In genomic region chr7:18926041-18926790, GRCm38 (mm10) we compare ENCODE assay signal across 8 mouse cellular contexts. TPM values are rescaled to one million over a fixed set of nuclear protein-coding genes. Genes with fewer than 3 reads are reported as not detected.
DNase-seq lines count a peak whose midpoint lies in the region; ATAC-seq lines count a peak whose summit lies in the region.

No protein-coding gene starts in this region.

- peak overlapping the region; percentile 91 for H3K4me2 ChIP-seq in heart, embryonic 13.5 days
- H3K4me2 ChIP-seq in kidney, embryonic 15.5 days = peak overlapping the region; percentile 93

- WGBS in heart, embryonic 13.5 days = 4% methylated on average over 39 of the region's 42 CpGs
- 2% methylated on average over 41 of the region's 42 CpGs for WGBS in kidney, embryonic 15.5 days

- peak overlapping the region; percentile 45 for H3K27ac ChIP-seq in heart, embryonic 13.5 days (replicated peaks)
- peak overlapping the region; percentile 55; the same call in 1 of the 2 replicates for H3K27ac ChIP-seq in kidney, embryonic 15.5 days

- no peaks in the 10 kb centered on the region for H3K36me3 ChIP-seq in heart, embryonic 13.5 days
- no peaks in the 10 kb centered on the region for H3K36me3 ChIP-seq in kidney, embryonic 15.5 days

- H3K9ac ChIP-seq in heart, embryonic 13.5 days = peak overlapping the region; percentile 85
- H3K9ac ChIP-seq in kidney, embryonic 15.5 days = peak overlapping the region; percentile 57

- peak overlapping the region; percentile 66 for H3K4me3 ChIP-seq in heart, embryonic 13.5 days
- H3K4me3 ChIP-seq in kidney, embryonic 15.5 days (replicated peaks) = peak overlapping the region; percentile 56

- DNase-seq in right cerebral cortex, postnatal 10 days (ENCODE audit: low spot score in 2 of 2) = peak; percentile 66 to 77
- DNase-seq in right cerebral cortex, adult 18-20 months = no peak
- DNase-seq in cerebellum, postnatal 25 days = peak; percentile 49 to 56
- peak; percentile 61 for DNase-seq in lung, postnatal 14 days
- DNase-seq in testis, postnatal 10 days (ENCODE audit: low spot score) = peak; percentile 48
- DNase-seq in thymus, adult 18-20 months = no peak

- H3K4me1 ChIP-seq in heart, embryonic 13.5 days = peaks cover 14% of the 10 kb centered on the region
- H3K4me1 ChIP-seq in kidney, embryonic 15.5 days = peaks cover 15% of the 10 kb centered on the region

- peaks cover 78% of the 10 kb centered on the region for H3K27me3 ChIP-seq in heart, embryonic 13.5 days (replicated peaks)
- peaks cover 75% of the 10 kb centered on the region for H3K27me3 ChIP-seq in kidney, embryonic 15.5 days

- ATAC-seq in heart, embryonic 13.5 days (ENCODE audit: extremely low read depth, insufficient number of reproducible peaks, low FRiP score, low TSS enrichment) = peak; percentile 18; the same call in 1 of the 2 replicates
- ATAC-seq in kidney, embryonic 15.5 days (replicated peaks; ENCODE audit: low FRiP score) = peak; percentile 16; the same call in 1 of the 2 replicates

- no peaks in the 10 kb centered on the region for H3K9me3 ChIP-seq in heart, embryonic 13.5 days
- H3K9me3 ChIP-seq in kidney, embryonic 15.5 days (replicated peaks) = no peaks in the 10 kb centered on the region

RNA-seq across cellular contexts. Expression of gene Nova2, which starts 0.5 kb away (rescaled TPM):
- 0.52 and 0.60 TPM in 2 replicates for polyA plus RNA-seq in heart, embryonic 13.5 days (2015; fragmentation: Nextera tagmentation; extraction: Ambion mirVana)
- polyA plus RNA-seq in kidney, embryonic 15.5 days (2015; fragmentation: Nextera tagmentation; extraction: Ambion mirVana) = 0.67 and 0.93 TPM in 2 replicates

RNA-seq across cellular contexts. Expression of gene Ccdc61, which starts 16.0 kb away (rescaled TPM):
- polyA plus RNA-seq in heart, embryonic 13.5 days (2015; fragmentation: Nextera tagmentation; extraction: Ambion mirVana) = 18.2 and 23.0 TPM in 2 replicates
- 27.7 and 28.9 TPM in 2 replicates for polyA plus RNA-seq in kidney, embryonic 15.5 days (2015; fragmentation: Nextera tagmentation; extraction: Ambion mirVana)

RNA-seq across cellular contexts. Expression of gene Pglyrp1, which starts 55.1 kb away (rescaled TPM):
- polyA plus RNA-seq in heart, embryonic 13.5 days (2015; fragmentation: Nextera tagmentation; extraction: Ambion mirVana) = 0.82 and 1.2 TPM in 2 replicates
- polyA plus RNA-seq in kidney, embryonic 15.5 days (2015; fragmentation: Nextera tagmentation; extraction: Ambion mirVana) = 2.3 and 4.8 TPM in 2 replicates

Comparison
In these comparisons a context has a peak if more than half of its experiments do, and no peak if none do; other contexts are left out.
1. DNase-seq: peak in right cerebral cortex, postnatal 10 days (2 of 2), cerebellum, postnatal 25 days (2 of 2), lung, postnatal 14 days (single experiment) and testis, postnatal 10 days (single experiment); none in right cerebral cortex, adult 18-20 months (single experiment) and thymus, adult 18-20 months (0 of 2).